Mouse (Mus musculus): Measurements from ENCODE around the gene Edn3.

Edn3 gene

GRCm38 (mm10) chr2:174796998-174797397 is 36.6 kb downstream of the Edn3 start:
- DNase-seq (ENCODE audit: low spot score), result no peak

GRCm38 (mm10) chr2:174797495-174798068 is 37.2 kb downstream of the Edn3 start:
- no peak for DNase-seq (ENCODE audit: low spot score)

- no peak for DNase-seq (ENCODE audit: low spot score)
Measured at GRCm38 (mm10) chr2:174802453-174802852, 42.0 kb downstream of the Edn3 start.

GRCm38 (mm10) chr2:174803661-174804060 is 43.2 kb downstream of the Edn3 start:
- DNase-seq (ENCODE audit: low spot score), result no peak

- no peak for DNase-seq (ENCODE audit: low spot score)
Measured at GRCm38 (mm10) chr2:174807900-174808299, 47.5 kb downstream of the Edn3 start.

- no peak for DNase-seq (ENCODE audit: low spot score)
Measured at GRCm38 (mm10) chr2:174809296-174809695, 48.9 kb downstream of the Edn3 start.

- DNase-seq (ENCODE audit: low spot score), result peak; percentile 14
Measured at GRCm38 (mm10) chr2:174813306-174813705, 52.9 kb downstream of the Edn3 start.

- DNase-seq (ENCODE audit: low spot score), result no peak
Measured at GRCm38 (mm10) chr2:174816163-174816562, 55.7 kb downstream of the Edn3 start.

- no peak for DNase-seq (ENCODE audit: low spot score)
Measured at GRCm38 (mm10) chr2:174820286-174820685, 59.9 kb downstream of the Edn3 start.

- DNase-seq (ENCODE audit: low spot score), result peak; percentile 77
Measured at GRCm38 (mm10) chr2:174827829-174828228, 67.4 kb downstream of the Edn3 start.

- DNase-seq (ENCODE audit: low spot score), result no peak
Measured at GRCm38 (mm10) chr2:174833608-174834007, 73.2 kb downstream of the Edn3 start.
